Mouse (Mus musculus): ENCODE measurements around the gene Fchsd2. TPM values are rescaled to one million over a fixed set of nuclear protein-coding genes. Genes with fewer than 3 reads are reported as not detected.

The Fchsd2 gene
- polyA plus RNA-seq, 1 experiment from 2014 or later, result 4.9 TPM

- Histone ChIP-seq H3K9me3 (replicated peaks) (no peaks in the 10 kb centered on the region), H3K4me3 (replicated peaks) (peak overlapping the region; percentile 68), H3K9ac (peak overlapping the region; percentile 63), H3K4me1 (replicated peaks) (peaks cover 43% of the 10 kb centered on the region), H3K27ac (replicated peaks) (peak overlapping the region; percentile 64), H3K27me3 (peaks cover 57% of the 10 kb centered on the region), H3K36me3 (replicated peaks) (no peaks in the 10 kb centered on the region), H3K4me2 (peak overlapping the region; percentile 93)
- WGBS (ENCODE audit: insufficient replicate concordance), result 1% methylated on average over 30 of the region's 30 CpGs
- peak; percentile 32 for ATAC-seq (ENCODE audit: insufficient read depth)
These were observed 208.8 kb downstream of the Fchsd2 start for GRCm38 (mm10) chr7:101301361-101301880.

- H3K4me1 ChIP-seq (replicated peaks), result peaks cover 37% of the 10 kb centered on the region
- H3K9me3 ChIP-seq (replicated peaks), result no peaks in the 10 kb centered on the region
- H3K27me3 ChIP-seq, result peaks cover 51% of the 10 kb centered on the region
- H3K9ac ChIP-seq, result peak within 1 kb of the TSS; percentile 63
- peak within 1 kb of the TSS; percentile 64 for H3K27ac ChIP-seq (replicated peaks)
- under 1% methylated on average over 39 of the region's 39 CpGs for WGBS (ENCODE audit: insufficient replicate concordance)
- ATAC-seq (ENCODE audit: insufficient read depth), result peak; percentile 86
- peak within 1 kb of the TSS; percentile 93 for H3K4me2 ChIP-seq
- H3K36me3 ChIP-seq (replicated peaks), result no peaks in the 10 kb centered on the region
- peak within 1 kb of the TSS; percentile 68 for H3K4me3 ChIP-seq (replicated peaks)
These were observed 209.3 kb downstream of the Fchsd2 start, which contains the start of gene Atg16l2 for GRCm38 (mm10) chr7:101301881-101302456. Gene Atg16l2, minus strand, starts transcription at chr7:101302251.

GRCm38 (mm10) chr7:101302691-101303090 lies 210.0 kb downstream of the Fchsd2 start:
- peak overlapping the region; percentile 93 for H3K4me2 ChIP-seq
- no peaks in the 10 kb centered on the region for H3K36me3 ChIP-seq (replicated peaks)
- 0 out of 2 replicates have a peak, but pooled peaks have one; percentile 1 for ATAC-seq (ENCODE audit: insufficient read depth)
- no peaks in the 10 kb centered on the region for H3K9me3 ChIP-seq (replicated peaks)
- peaks cover 35% of the 10 kb centered on the region for H3K4me1 ChIP-seq (replicated peaks)
- no peak overlapping the region for H3K27ac ChIP-seq (replicated peaks)
- H3K4me3 ChIP-seq (replicated peaks), result peak overlapping the region; percentile 68; the same call in 1 of the 2 replicates
- H3K9ac ChIP-seq, result no peak overlapping the region
- 45% methylated on average over 7 of the region's 7 CpGs for WGBS (ENCODE audit: insufficient replicate concordance)
- peaks cover 44% of the 10 kb centered on the region for H3K27me3 ChIP-seq

GRCm38 (mm10) chr7:101306841-101307240 lies 214.2 kb downstream of the Fchsd2 start:
- H3K9me3 ChIP-seq (replicated peaks), result no peaks in the 10 kb centered on the region
- WGBS (ENCODE audit: insufficient replicate concordance), result 40% methylated on average over 2 of the region's 2 CpGs
- no peak overlapping the region for H3K9ac ChIP-seq
- H3K4me1 ChIP-seq (replicated peaks), result peaks cover 30% of the 10 kb centered on the region
- ATAC-seq (ENCODE audit: insufficient read depth), result no peak
- peaks cover 9% of the 10 kb centered on the region for H3K27me3 ChIP-seq
- H3K4me2 ChIP-seq, result no peak overlapping the region
- H3K4me3 ChIP-seq (replicated peaks), result no peak overlapping the region
- no peaks in the 10 kb centered on the region for H3K36me3 ChIP-seq (replicated peaks)
- H3K27ac ChIP-seq (replicated peaks), result no peak overlapping the region

GRCm38 (mm10) chr7:101309985-101310326 lies 217.3 kb downstream of the Fchsd2 start:
- peak overlapping the region; percentile 88 for H3K4me2 ChIP-seq
- peak overlapping the region; percentile 82; the same call in 1 of the 2 replicates for H3K9ac ChIP-seq
- peaks cover 46% of the 10 kb centered on the region for H3K4me1 ChIP-seq (replicated peaks)
- WGBS (ENCODE audit: insufficient replicate concordance), result 35% methylated on average over 5 of the region's 5 CpGs
- H3K36me3 ChIP-seq (replicated peaks), result no peaks in the 10 kb centered on the region
- no peak for ATAC-seq (ENCODE audit: insufficient read depth)
- peak overlapping the region; percentile 96 for H3K27ac ChIP-seq (replicated peaks)
- H3K27me3 ChIP-seq, result no peaks in the 10 kb centered on the region
- no peaks in the 10 kb centered on the region for H3K9me3 ChIP-seq (replicated peaks)
- H3K4me3 ChIP-seq (replicated peaks), result peak overlapping the region; percentile 73

GRCm38 (mm10) chr7:101310327-101311028 lies 217.8 kb downstream of the Fchsd2 start:
- Histone ChIP-seq H3K4me3 (replicated peaks) (peak overlapping the region; percentile 73), H3K9me3 (replicated peaks) (no peaks in the 10 kb centered on the region), H3K4me1 (replicated peaks) (peaks cover 51% of the 10 kb centered on the region), H3K9ac (peak overlapping the region; percentile 82), H3K36me3 (replicated peaks) (no peaks in the 10 kb centered on the region), H3K27ac (replicated peaks) (peak overlapping the region; percentile 96), H3K27me3 (no peaks in the 10 kb centered on the region), H3K4me2 (peak overlapping the region; percentile 88)
- peak; percentile 95 for ATAC-seq (ENCODE audit: insufficient read depth)
- WGBS (ENCODE audit: insufficient replicate concordance), result 1% methylated on average over 43 of the region's 43 CpGs

- Histone ChIP-seq H3K27ac (replicated peaks) (peak overlapping the region; percentile 96), H3K36me3 (replicated peaks) (no peaks in the 10 kb centered on the region), H3K9ac (peak overlapping the region; percentile 82; the same call in 1 of the 2 replicates), H3K27me3 (no peaks in the 10 kb centered on the region), H3K4me3 (replicated peaks) (peak overlapping the region; percentile 73), H3K9me3 (replicated peaks) (no peaks in the 10 kb centered on the region), H3K4me1 (replicated peaks) (peaks cover 57% of the 10 kb centered on the region), H3K4me2 (peak overlapping the region; percentile 88)
- ATAC-seq (ENCODE audit: insufficient read depth), result no peak
- 14% methylated on average over 2 of the region's 2 CpGs for WGBS (ENCODE audit: insufficient replicate concordance)
These were observed 218.4 kb downstream of the Fchsd2 start for GRCm38 (mm10) chr7:101311061-101311460.

GRCm38 (mm10) chr7:101313033-101313432 lies 220.4 kb downstream of the Fchsd2 start:
- Histone ChIP-seq H3K4me2 (no peak overlapping the region), H3K9me3 (replicated peaks) (no peaks in the 10 kb centered on the region), H3K4me1 (replicated peaks) (peaks cover 76% of the 10 kb centered on the region), H3K4me3 (replicated peaks) (no peak overlapping the region), H3K36me3 (replicated peaks) (no peaks in the 10 kb centered on the region), H3K9ac (no peak overlapping the region), H3K27ac (replicated peaks) (no peak overlapping the region), H3K27me3 (no peaks in the 10 kb centered on the region)
- 67% methylated on average over 3 of the region's 3 CpGs for WGBS (ENCODE audit: insufficient replicate concordance)
- no peak for ATAC-seq (ENCODE audit: insufficient read depth)

GRCm38 (mm10) chr7:101314396-101314795 lies 221.7 kb downstream of the Fchsd2 start:
- Histone ChIP-seq H3K9me3 (replicated peaks) (no peaks in the 10 kb centered on the region), H3K9ac (no peak overlapping the region), H3K4me3 (replicated peaks) (no peak overlapping the region), H3K36me3 (replicated peaks) (no peaks in the 10 kb centered on the region), H3K4me2 (no peak overlapping the region), H3K27me3 (no peaks in the 10 kb centered on the region), H3K27ac (replicated peaks) (peak overlapping the region; percentile 33; the same call in 1 of the 2 replicates), H3K4me1 (replicated peaks) (peaks cover 90% of the 10 kb centered on the region)
- 68% methylated on average over 5 of the region's 5 CpGs for WGBS (ENCODE audit: insufficient replicate concordance)
- no peak for ATAC-seq (ENCODE audit: insufficient read depth)

- Histone ChIP-seq H3K36me3 (replicated peaks) (no peaks in the 10 kb centered on the region), H3K4me2 (peak overlapping the region; percentile 36), H3K9ac (peak overlapping the region; percentile 13; the same call in 1 of the 2 replicates), H3K4me3 (replicated peaks) (no peak overlapping the region), H3K9me3 (replicated peaks) (no peaks in the 10 kb centered on the region), H3K4me1 (replicated peaks) (peaks cover 95% of the 10 kb centered on the region), H3K27ac (replicated peaks) (peak overlapping the region; percentile 80), H3K27me3 (no peaks in the 10 kb centered on the region)
- ATAC-seq (ENCODE audit: insufficient read depth), result peak; percentile 62
These were observed 223.0 kb downstream of the Fchsd2 start for GRCm38 (mm10) chr7:101315699-101316098.

GRCm38 (mm10) chr7:101316591-101317001 lies 223.9 kb downstream of the Fchsd2 start:
- Histone ChIP-seq H3K9ac (no peak overlapping the region), H3K4me3 (replicated peaks) (no peak overlapping the region), H3K36me3 (replicated peaks) (no peaks in the 10 kb centered on the region), H3K4me1 (replicated peaks) (peaks cover 98% of the 10 kb centered on the region), H3K9me3 (replicated peaks) (no peaks in the 10 kb centered on the region), H3K27me3 (no peaks in the 10 kb centered on the region), H3K4me2 (peak overlapping the region; percentile 36), H3K27ac (replicated peaks) (peak overlapping the region; percentile 80)
- 9% methylated on average over 6 of the region's 6 CpGs for WGBS (ENCODE audit: insufficient replicate concordance)
- peak; percentile 42 for ATAC-seq (ENCODE audit: insufficient read depth)
